Comparison of ENCODE assay signal across 8 mouse cellular contexts in genomic region chr10:93918701-93919100, GRCm38 (mm10). TPM values are rescaled to one million over a fixed set of nuclear protein-coding genes. Genes with fewer than 3 reads are reported as not detected.
DNase-seq lines count a peak whose midpoint lies in the region; ATAC-seq and TF ChIP-seq lines count a peak whose summit lies in the region.

No protein-coding gene starts in this region.

- TF ChIP-seq POLR2A in thymus, adult 2 months (IDR thresholded peaks at IDR 0.05; ENCODE audit: control insufficient read depth, extremely low read depth, insufficient read depth, low read length, poor library complexity) = no peak

- no peaks in the 10 kb centered on the region for H3K9me3 ChIP-seq in liver, postnatal 0 days (ENCODE audit: low read length)
- H3K9me3 ChIP-seq in liver, embryonic 12.5 days (replicated peaks) = no peaks in the 10 kb centered on the region
- H3K9me3 ChIP-seq in embryonic facial prominence, embryonic 15.5 days (replicated peaks) = 0 out of 2 replicates have a peak, but pooled peaks cover 2% of the 10 kb centered on the region
- H3K9me3 ChIP-seq in hindbrain, embryonic 11.5 days (ENCODE audit: control insufficient read depth, low read length) = no peaks in the 10 kb centered on the region

- no peak overlapping the region for H3K4me2 ChIP-seq in liver, postnatal 0 days (ENCODE audit: low read depth, low read length)
- H3K4me2 ChIP-seq in liver, embryonic 12.5 days = no peak overlapping the region
- H3K4me2 ChIP-seq in embryonic facial prominence, embryonic 15.5 days (replicated peaks) = 0 out of 2 replicates have a peak overlapping the region, but pooled peaks have one; percentile 4
- H3K4me2 ChIP-seq in hindbrain, embryonic 11.5 days (replicated peaks; ENCODE audit: low read depth, low read length) = no peak overlapping the region

- TF ChIP-seq EP300 in liver, postnatal 0 days (IDR thresholded peaks at IDR 0.05; ENCODE audit: low read depth) = no peak

- peaks cover 9% of the 10 kb centered on the region; the same call in 1 of the 2 replicates for H3K4me1 ChIP-seq in liver, postnatal 0 days (ENCODE audit: insufficient read depth)
- H3K4me1 ChIP-seq in liver, embryonic 12.5 days = peaks cover 54% of the 10 kb centered on the region
- peaks cover 22% of the 10 kb centered on the region for H3K4me1 ChIP-seq in embryonic facial prominence, embryonic 15.5 days
- no peaks in the 10 kb centered on the region for H3K4me1 ChIP-seq in hindbrain, embryonic 11.5 days (replicated peaks; ENCODE audit: control insufficient read depth, insufficient read depth, low read length)
- peaks cover 26% of the 10 kb centered on the region for H3K4me1 ChIP-seq in thymus, adult 2 months (replicated peaks; ENCODE audit: control insufficient read depth, insufficient read depth, low read length)

- 53% methylated on average over 6 of the region's 6 CpGs for WGBS in liver, postnatal 0 days (ENCODE audit: insufficient replicate concordance)
- 50% methylated on average over 6 of the region's 6 CpGs for WGBS in liver, embryonic 12.5 days (ENCODE audit: insufficient replicate concordance)
- WGBS in embryonic facial prominence, embryonic 15.5 days = 35% methylated on average over 6 of the region's 6 CpGs
- 71% methylated on average over 6 of the region's 6 CpGs for WGBS in hindbrain, embryonic 11.5 days
- 61% methylated on average over 6 of the region's 6 CpGs for WGBS in thymus, adult 2 months

- no peaks in the 10 kb centered on the region for H3K36me3 ChIP-seq in liver, postnatal 0 days (replicated peaks; ENCODE audit: insufficient read depth, low read length)
- no peaks in the 10 kb centered on the region for H3K36me3 ChIP-seq in liver, embryonic 12.5 days
- no peaks in the 10 kb centered on the region for H3K36me3 ChIP-seq in embryonic facial prominence, embryonic 15.5 days
- no peaks in the 10 kb centered on the region for H3K36me3 ChIP-seq in hindbrain, embryonic 11.5 days (ENCODE audit: control insufficient read depth, insufficient read depth, low read length)
- H3K36me3 ChIP-seq in thymus, adult 2 months (ENCODE audit: control insufficient read depth, insufficient read depth, low read length) = no peaks in the 10 kb centered on the region

- no peaks in the 10 kb centered on the region for H3K27me3 ChIP-seq in liver, postnatal 0 days (ENCODE audit: insufficient read depth, low read length)
- H3K27me3 ChIP-seq in liver, embryonic 12.5 days (replicated peaks) = no peaks in the 10 kb centered on the region
- no peaks in the 10 kb centered on the region for H3K27me3 ChIP-seq in embryonic facial prominence, embryonic 15.5 days
- H3K27me3 ChIP-seq in hindbrain, embryonic 11.5 days (ENCODE audit: control insufficient read depth, insufficient read depth, low read length) = no peaks in the 10 kb centered on the region
- no peaks in the 10 kb centered on the region for H3K27me3 ChIP-seq in thymus, adult 2 months (ENCODE audit: control insufficient read depth, insufficient read depth, low read length)

- H3K27ac ChIP-seq in liver, postnatal 0 days (ENCODE audit: low read depth) = peak overlapping the region; percentile 48; the same call in 1 of the 2 replicates
- no peak overlapping the region for H3K27ac ChIP-seq in liver, embryonic 12.5 days
- peak overlapping the region; percentile 29; the same call in 1 of the 2 replicates for H3K27ac ChIP-seq in embryonic facial prominence, embryonic 15.5 days (replicated peaks)
- no peak overlapping the region for H3K27ac ChIP-seq in hindbrain, embryonic 11.5 days (ENCODE audit: low read depth, low read length)
- H3K27ac ChIP-seq in thymus, adult 2 months (ENCODE audit: control insufficient read depth, insufficient read depth, low read length) = no peak overlapping the region

- H3K9ac ChIP-seq in liver, postnatal 0 days (replicated peaks) = no peak overlapping the region
- H3K9ac ChIP-seq in liver, embryonic 12.5 days = no peak overlapping the region
- H3K9ac ChIP-seq in embryonic facial prominence, embryonic 15.5 days = no peak overlapping the region
- H3K9ac ChIP-seq in hindbrain, embryonic 11.5 days (ENCODE audit: low read depth, low read length) = no peak overlapping the region

- no peak for TF ChIP-seq CTCF in liver, postnatal 0 days (IDR thresholded peaks at IDR 0.05; ENCODE audit: low read depth)
- no peak for TF ChIP-seq CTCF in thymus, adult 2 months (IDR thresholded peaks at IDR 0.05; ENCODE audit: borderline replicate concordance, control insufficient read depth, extremely low read depth, insufficient read depth, low read length, poor library complexity)

- no peak for DNase-seq in liver, postnatal 0 days
- peak; percentile 80 for DNase-seq in heart, postnatal 4 days
- peak; percentile 56 for DNase-seq in lung, postnatal 25 days (ENCODE audit: low spot score)
- DNase-seq in hindbrain, embryonic 11.5 days (ENCODE audit: low spot score) = no peak
- DNase-seq in neural tube, embryonic 10.5 days (ENCODE audit: extremely low spot score, low spot score) = no peak
- no peak for DNase-seq in thymus, adult 2 months

- H3K4me3 ChIP-seq in liver, postnatal 0 days (ENCODE audit: low read depth, low read length) = no peak overlapping the region
- no peak overlapping the region for H3K4me3 ChIP-seq in liver, embryonic 12.5 days
- no peak overlapping the region for H3K4me3 ChIP-seq in embryonic facial prominence, embryonic 15.5 days (replicated peaks)
- no peak overlapping the region for H3K4me3 ChIP-seq in hindbrain, embryonic 11.5 days (ENCODE audit: low read depth, low read length)
- no peak overlapping the region for H3K4me3 ChIP-seq in thymus, adult 2 months (ENCODE audit: control insufficient read depth, insufficient read depth, low read length)

- ATAC-seq in liver, postnatal 0 days = no peak
- ATAC-seq in liver, embryonic 12.5 days = no peak
- no peak for ATAC-seq in embryonic facial prominence, embryonic 15.5 days (ENCODE audit: insufficient number of reproducible peaks, low FRiP score, low TSS enrichment, low read depth)
- ATAC-seq in hindbrain, embryonic 11.5 days (ENCODE audit: low FRiP score) = no peak

RNA-seq across cellular contexts. Expression of gene Metap2, which starts 21.8 kb away (rescaled TPM):
- 140 and 150 TPM in 2 replicates for polyA plus RNA-seq in liver, postnatal 0 days (2015; fragmentation: Nextera tagmentation; extraction: Ambion mirVana)
- 290 and 301 TPM in 2 replicates for polyA plus RNA-seq in liver, embryonic 12.5 days (2016; fragmentation: Nextera tagmentation; extraction: Ambion mirVana)
- 174 and 185 TPM in 2 replicates for polyA plus RNA-seq in embryonic facial prominence, embryonic 15.5 days (2015; fragmentation: Nextera tagmentation; extraction: Ambion mirVana)
- 100 to 1,000 TPM; 179 to 184 TPM for total RNA-seq in heart, postnatal 4 days (2021)
- polyA plus RNA-seq in hindbrain, embryonic 11.5 days (2014; fragmentation: Nextera tagmentation; extraction: Ambion mirVana) = 236 and 240 TPM in 2 replicates
- 58.1 and 60.5 TPM in 2 replicates for polyA plus RNA-seq in thymus, adult 2 months (2012; rRNA removed)

Comparison
In these comparisons a context has a peak if more than half of its experiments do, and no peak if none do; other contexts are left out.
1. H3K27ac ChIP-seq: peak in liver, postnatal 0 days (single experiment) and embryonic facial prominence, embryonic 15.5 days (single experiment); none in liver, embryonic 12.5 days (single experiment), hindbrain, embryonic 11.5 days (single experiment) and thymus, adult 2 months (single experiment).
2. DNase-seq: peak in heart, postnatal 4 days (single experiment) and lung, postnatal 25 days (single experiment); none in liver, postnatal 0 days (single experiment), hindbrain, embryonic 11.5 days (single experiment), neural tube, embryonic 10.5 days (single experiment) and thymus, adult 2 months (single experiment).